Mouse (Mus musculus) left cerebral cortex, postnatal 4 days (tissue): Measurements from ENCODE around the gene Med6. TPM values are rescaled to one million over a fixed set of nuclear protein-coding genes. Genes with fewer than 3 reads are reported as not detected.

Experiments used
- DNase-seq: peaks from one replicate; pipeline ENCODE4 v3.0.0-alpha.2; 2022
- intact Hi-C: fragments of 180-260 bp; cut with DNase I; formaldehyde crosslinking; loops from one replicate; pipeline ENCODE4 v1.15.1; 2025
- total RNA-seq, 2 experiments: library from RNA; stranded (reverse); gene quantifications; 2 replicates each; pipeline ENCODE4 v1.2.3; 2021

Med6 gene
- total RNA-seq: 10 to 100 TPM; 22.4 to 28.1 TPM

GRCm38 (mm10) chr12:81594902-81595671 lies at the start of gene Med6:
TSS of gene Med6 (minus strand) at chr12:81595008.
- peak; percentile 97 for DNase-seq
- intact Hi-C loops: no loop called here

- intact Hi-C loops: no loop called here
- DNase-seq: peak; percentile 61
Measured at GRCm38 (mm10) chr12:81642361-81643082, 47.7 kb upstream of the Med6 start.

- intact Hi-C loops: no loop called here
- no peak for DNase-seq
Measured at GRCm38 (mm10) chr12:81640656-81641055, 45.8 kb upstream of the Med6 start.

- no peak for DNase-seq
- intact Hi-C loops: no loop called here
Measured at GRCm38 (mm10) chr12:81633246-81633645, 38.4 kb upstream of the Med6 start.

- peak; percentile 49 for DNase-seq
- intact Hi-C loops: no loop called here
Measured at GRCm38 (mm10) chr12:81631661-81632401, 37.0 kb upstream of the Med6 start.

- intact Hi-C loops: no loop called here
- peak; percentile 74 for DNase-seq
Measured at GRCm38 (mm10) chr12:81630915-81631660, 36.3 kb upstream of the Med6 start, which contains the start of gene Ttc9. TSS of gene Ttc9 (plus strand) at chr12:81631249.

- intact Hi-C loops: no loop called here
- peak; percentile 58 for DNase-seq
Measured at GRCm38 (mm10) chr12:81630520-81630914, 35.7 kb upstream of the Med6 start.

GRCm38 (mm10) chr12:81628091-81628490 lies 33.3 kb upstream of the Med6 start:
- intact Hi-C loops: loop anchor here (5.0 kb wide), 1 partner anchor 59 kb away; no protein-coding TSS in a partner anchor
- no peak for DNase-seq

- intact Hi-C loops: loop anchor here (5.0 kb wide), 1 partner anchor 60 kb away; no protein-coding TSS in a partner anchor
- no peak for DNase-seq
Measured at GRCm38 (mm10) chr12:81627426-81627825, 32.6 kb upstream of the Med6 start.

GRCm38 (mm10) chr12:81626226-81626861 lies 31.5 kb upstream of the Med6 start:
- intact Hi-C loops: loop anchor here (5.0 kb wide), 1 partner anchor 61 kb away; no protein-coding TSS in a partner anchor
- DNase-seq: peak; percentile 50

- DNase-seq: no peak
- intact Hi-C loops: no loop called here
Measured at GRCm38 (mm10) chr12:81623377-81623776, 28.6 kb upstream of the Med6 start.

GRCm38 (mm10) chr12:81619302-81619701 lies 24.5 kb upstream of the Med6 start:
- intact Hi-C loops: loop anchor here (5.0 kb wide), 1 partner anchor 168 kb away; no protein-coding TSS in a partner anchor

GRCm38 (mm10) chr12:81616980-81617379 lies 22.2 kb upstream of the Med6 start:
- intact Hi-C loops: loop anchor here (5.0 kb wide), 1 partner anchor 170 kb away; no protein-coding TSS in a partner anchor
- no peak for DNase-seq

More at GRCm38 (mm10) chr12:81619302-81619701, 24.5 kb upstream of the Med6 start:
- DNase-seq: peak; percentile 77

- intact Hi-C loops: loop anchor here (5.0 kb wide), 1 partner anchor 171 kb away; no protein-coding TSS in a partner anchor
- no peak for DNase-seq
Measured at GRCm38 (mm10) chr12:81615807-81616206, 21.0 kb upstream of the Med6 start.

- intact Hi-C loops: no loop called here
- no peak for DNase-seq
Measured at GRCm38 (mm10) chr12:81609445-81609844, 14.6 kb upstream of the Med6 start.

- DNase-seq: no peak
- intact Hi-C loops: no loop called here
Measured at GRCm38 (mm10) chr12:81604995-81605784, 10.4 kb upstream of the Med6 start.

- intact Hi-C loops: no loop called here
Measured at GRCm38 (mm10) chr12:81596547-81597262, 1.9 kb upstream of the Med6 start.

GRCm38 (mm10) chr12:81568374-81568773 lies 26.4 kb downstream of the Med6 start, which contains the start of gene Adam21:
TSS of gene Adam21 (minus strand) at chr12:81568474.
- no peak for DNase-seq
- intact Hi-C loops: no loop called here

More at GRCm38 (mm10) chr12:81596547-81597262, 1.9 kb upstream of the Med6 start:
- DNase-seq: no peak
